Mouse (Mus musculus) thymus, postnatal 10 days (tissue): ENCODE measurements around the gene Msmb.
"Not testable (repeated sequence)": the region's sequence is repeated elsewhere in the genome, so short reads cannot be mapped to it uniquely, and the experiment has no call there.

Source experiments
- DNase-seq, 2 experiments: peaks; one replicate each; pipeline ENCODE4 v3.0.0; 2021; ENCODE audit warnings: low spot score in 2 of 2

The Msmb gene

GRCm38 (mm10) chr14:32141723-32142122 is at the start of gene Msmb:
Gene Msmb, plus strand, starts transcription at chr14:32142023.
- no peak for DNase-seq

- DNase-seq = no peak
Measured at GRCm38 (mm10) chr14:32093018-32093417, 48.8 kb upstream of the Msmb start.

GRCm38 (mm10) chr14:32093500-32094117 is 48.2 kb upstream of the Msmb start:
- DNase-seq = no peak

GRCm38 (mm10) chr14:32095646-32096045 is 46.2 kb upstream of the Msmb start:
- no peak for DNase-seq

- no peak for DNase-seq
Measured at GRCm38 (mm10) chr14:32096740-32097139, 45.1 kb upstream of the Msmb start.

- DNase-seq = no peak
Measured at GRCm38 (mm10) chr14:32097691-32098090, 44.1 kb upstream of the Msmb start.

- DNase-seq = no peak
Measured at GRCm38 (mm10) chr14:32098951-32099350, 42.9 kb upstream of the Msmb start.

GRCm38 (mm10) chr14:32103556-32103955 is 38.3 kb upstream of the Msmb start:
- no peak for DNase-seq

- DNase-seq = no peak
Measured at GRCm38 (mm10) chr14:32105663-32106062, 36.2 kb upstream of the Msmb start.

GRCm38 (mm10) chr14:32106911-32107310 is 34.9 kb upstream of the Msmb start:
- no peak for DNase-seq

- not testable (repeated sequence) for DNase-seq
Measured at GRCm38 (mm10) chr14:32112124-32112523, 29.7 kb upstream of the Msmb start.

GRCm38 (mm10) chr14:32120940-32121919 is 20.6 kb upstream of the Msmb start:
- DNase-seq = no peak

GRCm38 (mm10) chr14:32121920-32122315 is 19.9 kb upstream of the Msmb start:
- peak; percentile 6 to 40 for DNase-seq

GRCm38 (mm10) chr14:32124261-32124660 is 17.6 kb upstream of the Msmb start:
- DNase-seq = no peak

GRCm38 (mm10) chr14:32125256-32125655 is 16.6 kb upstream of the Msmb start:
- DNase-seq = not testable (repeated sequence)

- DNase-seq = no peak
Measured at GRCm38 (mm10) chr14:32128409-32128808, 13.4 kb upstream of the Msmb start.

GRCm38 (mm10) chr14:32131836-32132235 is 10.0 kb upstream of the Msmb start:
- DNase-seq = no peak

GRCm38 (mm10) chr14:32134293-32134692 is 7.5 kb upstream of the Msmb start:
- no peak for DNase-seq

GRCm38 (mm10) chr14:32136467-32136866 is 5.4 kb upstream of the Msmb start:
- DNase-seq = not testable (repeated sequence)

GRCm38 (mm10) chr14:32140359-32140965 is 1.4 kb upstream of the Msmb start:
- no peak for DNase-seq

GRCm38 (mm10) chr14:32144734-32145133 is 2.9 kb downstream of the Msmb start:
- DNase-seq = no peak

- DNase-seq = no peak
Measured at GRCm38 (mm10) chr14:32145401-32145800, 3.6 kb downstream of the Msmb start.
